Mouse (Mus musculus) left cerebral cortex, postnatal 25 days (tissue): ENCODE data around the gene Hmga1b. TPM values are rescaled to one million over a fixed set of nuclear protein-coding genes. Genes with fewer than 3 reads are reported as not detected.
"Not testable (repeated sequence)": the region's sequence is repeated elsewhere in the genome, so short reads cannot be mapped to it uniquely, and the experiment has no call there.

ENCODE experiments used
- DNase-seq, 2 experiments: peaks; one replicate each; pipeline ENCODE4 v3.0.0; 2022; ENCODE audit warnings: low spot score in 2 of 2, mixed read lengths in 1 of 2
- intact Hi-C: fragments of 180-260 bp; cut with DNase I; formaldehyde crosslinking; loops from one replicate; pipeline ENCODE4 v1.15.1; 2025
- total RNA-seq, 2 experiments: library from RNA; stranded (reverse); gene quantifications; 2 replicates each; pipeline ENCODE4 v1.2.3; 2021

The Hmga1b gene
- total RNA-seq = 10 to 100 TPM; 29.3 to 33.1 TPM

DNA sequence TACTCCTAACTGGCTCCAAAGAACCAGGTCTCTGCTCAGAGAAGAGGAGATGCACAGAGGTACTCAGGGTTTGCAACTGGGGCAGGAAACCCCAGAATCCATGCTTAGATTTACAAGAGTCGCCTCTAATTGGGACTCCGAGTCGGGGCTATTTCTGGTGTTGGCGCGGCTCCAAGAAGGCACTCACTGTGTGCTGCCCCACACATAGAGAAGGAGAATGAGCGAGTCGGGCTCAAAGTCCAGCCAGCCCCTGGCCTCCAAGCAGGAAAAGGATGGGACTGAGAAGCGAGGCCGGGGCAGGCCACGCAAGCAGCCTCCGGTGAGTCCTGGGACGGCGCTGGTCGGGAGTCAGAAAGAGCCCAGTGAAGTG lies at the start of gene Hmga1b:
TSS of gene Hmga1b (plus strand) at position 123 of the 370 bp plus-strand sequence.
- intact Hi-C loops, DNase-seq: not testable (repeated sequence)

GRCm38 (mm10) chr11:120713580-120714518 lies 48.7 kb upstream of the Hmga1b start, which contains the start of the genes Cenpx and Lrrc45:
Gene Cenpx, minus strand, starts transcription at chr11:120713738.
Gene Lrrc45, plus strand, starts transcription at chr11:120713925.
- intact Hi-C loops = loop anchor here (2.0 kb wide), 4 partner anchors 55 to 133 kb away; partner anchors contain the start of genes Arhgdia and Sirt7
- peak; percentile 97 to 100 for DNase-seq

DNA sequence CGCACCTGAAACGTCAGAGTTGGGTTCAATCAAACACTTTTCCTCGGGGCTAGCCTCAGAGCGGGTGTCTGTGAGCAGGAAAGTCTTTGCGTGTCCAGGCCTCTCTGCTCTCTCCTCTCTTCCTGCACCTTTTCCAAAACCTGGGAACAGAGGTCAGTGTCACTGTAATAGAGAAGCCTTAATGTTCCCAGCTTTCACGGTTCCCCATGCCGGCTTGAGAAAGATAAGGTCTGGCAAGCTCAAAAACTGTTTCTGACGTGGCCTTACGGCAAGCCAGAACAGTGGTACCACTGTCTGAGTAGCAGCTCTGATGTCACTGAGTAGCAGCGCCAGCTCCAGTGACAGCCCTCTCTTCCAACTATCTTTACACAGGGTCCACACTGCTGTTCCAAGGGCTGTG lies 48.0 kb upstream of the Hmga1b start:
- intact Hi-C loops = no loop called here
- DNase-seq = no peak

DNA sequence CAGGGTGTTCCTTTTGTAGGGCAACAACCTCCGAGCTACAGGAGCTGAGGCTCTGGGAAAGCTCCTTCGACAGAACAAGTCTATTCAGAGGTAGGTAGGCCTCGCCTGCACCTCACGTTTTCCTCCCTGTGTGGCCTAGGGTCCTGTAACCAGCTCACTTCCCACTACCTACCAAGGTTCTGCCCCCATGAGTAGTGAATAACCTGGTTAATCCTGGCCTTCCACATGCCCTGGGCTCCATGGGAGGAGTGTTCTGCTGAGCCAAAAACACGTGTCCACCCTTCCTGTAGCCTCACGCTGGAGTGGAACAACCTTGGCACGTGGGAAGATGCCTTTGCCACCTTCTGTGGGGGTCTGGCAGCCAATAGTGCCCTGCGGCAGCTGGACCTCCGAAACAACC lies 47.5 kb upstream of the Hmga1b start:
- no peak for DNase-seq
- intact Hi-C loops = no loop called here

GRCm38 (mm10) chr11:120719242-120719641 lies 43.4 kb upstream of the Hmga1b start:
- intact Hi-C loops = no loop called here
- no peak for DNase-seq

DNA sequence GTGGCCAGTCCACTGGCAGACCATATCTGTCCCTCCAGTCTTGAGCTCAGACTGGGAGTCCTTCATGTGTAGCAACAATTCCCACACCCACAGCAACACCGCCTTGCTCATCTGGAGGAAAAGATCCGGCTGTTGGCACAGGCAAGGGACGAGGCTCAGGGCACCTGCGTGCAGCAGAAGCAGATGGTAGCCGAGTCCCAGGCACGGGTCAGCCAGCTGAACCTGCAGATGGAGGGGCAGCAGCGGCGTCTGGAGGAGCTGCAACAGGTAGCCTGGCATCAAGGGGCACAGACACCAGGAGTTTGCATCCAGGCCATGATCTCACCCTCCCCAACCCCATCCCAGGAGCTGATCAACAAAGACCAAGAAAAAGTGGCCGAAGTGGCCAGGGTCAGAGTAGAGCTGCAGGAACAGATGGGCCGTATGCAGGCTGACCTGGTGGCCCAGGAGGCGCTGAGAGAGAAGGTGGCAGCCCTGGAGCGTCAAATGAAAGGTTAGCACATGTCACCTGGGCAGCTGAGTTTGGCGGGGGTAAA lies 42.7 kb upstream of the Hmga1b start:
- intact Hi-C loops = loop anchor here (1.0 to 5.0 kb wide), 2 partner anchors 56 to 322 kb away; no protein-coding TSS in a partner anchor
- DNase-seq = no peak

DNA sequence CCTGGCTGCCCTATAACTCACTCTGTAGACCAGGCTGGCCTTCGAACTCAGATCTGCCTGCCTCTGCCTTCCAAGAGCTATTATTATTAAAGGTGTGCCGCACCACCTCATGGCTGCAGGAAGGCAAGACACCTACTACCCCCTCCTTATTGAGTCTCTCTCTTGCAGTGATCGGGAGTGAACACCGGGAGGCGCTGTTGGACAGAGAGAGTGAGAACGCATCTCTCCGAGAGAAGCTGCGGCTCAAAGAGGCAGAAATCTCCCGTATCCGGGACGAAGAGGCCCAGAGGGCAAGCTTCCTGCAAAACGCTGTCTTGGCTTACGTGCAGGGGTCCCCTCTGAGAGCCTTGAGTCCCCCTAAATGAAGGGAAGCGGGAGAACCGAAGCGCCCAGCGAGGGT lies 42.1 kb upstream of the Hmga1b start:
- peak; percentile 78 to 92 for DNase-seq

GRCm38 (mm10) chr11:120721124-120722066 lies 41.2 kb upstream of the Hmga1b start, which contains the start of gene Rac3:
Gene Rac3, plus strand, starts transcription at chr11:120721470.
- DNase-seq = peak; percentile 62 to 69

More for the DNA sequence above, 42.1 kb upstream of the Hmga1b start:
- intact Hi-C loops = loop anchor here (1.0 to 5.0 kb wide), 2 partner anchors 56 to 322 kb away; no protein-coding TSS in a partner anchor

DNA sequence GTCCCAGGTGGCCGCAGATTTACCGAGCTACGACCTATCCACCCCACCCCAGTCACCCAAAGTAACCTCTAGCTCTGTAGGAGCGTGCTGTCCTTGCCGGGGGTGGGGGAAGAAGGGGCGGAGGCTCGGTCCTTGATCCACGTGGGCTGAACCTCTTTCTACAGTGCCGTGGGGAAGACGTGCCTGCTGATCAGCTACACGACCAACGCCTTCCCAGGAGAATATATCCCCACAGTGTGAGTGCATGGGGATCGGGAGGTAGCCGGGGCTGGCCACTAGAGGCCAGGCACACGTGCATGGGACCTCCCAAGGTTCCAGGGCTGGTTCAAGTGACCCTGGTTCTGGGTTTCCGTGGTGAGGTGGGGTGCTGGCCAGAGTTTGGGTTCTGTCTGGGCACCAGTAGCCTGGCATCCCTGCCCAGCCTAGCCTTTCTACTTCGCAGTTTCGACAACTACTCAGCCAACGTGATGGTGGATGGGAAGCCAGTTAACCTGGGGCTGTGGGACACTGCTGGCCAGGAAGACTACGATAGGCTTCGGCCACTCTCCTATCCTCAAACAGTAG lies 40.4 kb upstream of the Hmga1b start:
- no peak for DNase-seq
- intact Hi-C loops = loop anchor here (5.0 kb wide), 1 partner anchor 320 kb away; no protein-coding TSS in a partner anchor

More at GRCm38 (mm10) chr11:120721124-120722066, 41.2 kb upstream of the Hmga1b start, which contains the start of gene Rac3:
- intact Hi-C loops = loop anchor here (5.0 kb wide), 1 partner anchor 321 kb away; no protein-coding TSS in a partner anchor

GRCm38 (mm10) chr11:120722761-120723382 lies 39.7 kb upstream of the Hmga1b start:
- intact Hi-C loops = loop anchor here (5.0 kb wide), 1 partner anchor 319 kb away; no protein-coding TSS in a partner anchor
- DNase-seq = no peak

GRCm38 (mm10) chr11:120723509-120723908 lies 39.1 kb upstream of the Hmga1b start:
- intact Hi-C loops = loop anchor here (5.0 kb wide), 1 partner anchor 319 kb away; no protein-coding TSS in a partner anchor
- DNase-seq = no peak

GRCm38 (mm10) chr11:120726243-120727168 lies 36.1 kb upstream of the Hmga1b start:
- intact Hi-C loops = no loop called here
- DNase-seq = no peak

DNA sequence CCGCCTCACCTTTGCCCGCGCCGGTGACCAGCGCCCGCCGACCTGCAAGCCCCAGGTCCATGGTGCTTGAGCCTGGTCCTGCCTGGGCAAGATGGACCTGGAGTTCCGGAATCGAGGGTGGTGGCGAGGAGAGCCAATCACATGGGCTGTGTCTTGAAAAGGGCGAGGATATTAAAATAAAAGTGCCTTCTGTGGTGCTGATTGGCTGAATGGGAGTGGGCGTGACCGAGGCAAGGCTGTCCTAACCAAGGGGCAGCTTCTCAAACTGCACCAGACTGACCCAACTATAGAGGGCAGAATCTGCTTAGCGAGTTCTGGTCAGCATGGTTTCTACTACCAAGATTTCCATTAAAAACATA lies 35.4 kb upstream of the Hmga1b start, which contains the start of gene Dcxr:
TSS of gene Dcxr (minus strand) at position 113 of the 359 bp plus-strand sequence.
- intact Hi-C loops = no loop called here

DNA sequence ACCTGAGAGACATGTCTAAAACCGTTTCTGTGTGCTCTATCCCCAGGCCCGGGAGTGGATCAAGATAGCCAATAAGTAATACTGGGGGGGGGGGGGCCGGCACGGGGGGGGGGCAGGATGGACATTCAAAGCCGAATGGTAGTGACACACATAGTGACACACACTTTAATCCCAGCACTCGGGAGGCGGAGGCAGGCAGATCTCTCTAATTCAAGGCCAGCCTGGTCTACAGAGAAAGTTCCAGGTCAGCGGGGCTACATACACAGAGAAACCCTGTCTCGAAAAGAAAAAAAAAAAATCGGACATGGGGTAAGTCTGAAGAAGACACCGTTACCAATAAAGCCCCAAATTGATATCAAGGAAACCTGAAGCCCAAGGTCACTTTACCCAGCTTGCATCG lies 35.0 kb upstream of the Hmga1b start:
- intact Hi-C loops = no loop called here
- no peak for DNase-seq

More for the DNA sequence above, 35.4 kb upstream of the Hmga1b start, which contains the start of gene Dcxr:
- peak; percentile 65 to 81 for DNase-seq

GRCm38 (mm10) chr11:120728530-120729240 lies 33.9 kb upstream of the Hmga1b start:
- DNase-seq = no peak
- intact Hi-C loops = no loop called here

DNA sequence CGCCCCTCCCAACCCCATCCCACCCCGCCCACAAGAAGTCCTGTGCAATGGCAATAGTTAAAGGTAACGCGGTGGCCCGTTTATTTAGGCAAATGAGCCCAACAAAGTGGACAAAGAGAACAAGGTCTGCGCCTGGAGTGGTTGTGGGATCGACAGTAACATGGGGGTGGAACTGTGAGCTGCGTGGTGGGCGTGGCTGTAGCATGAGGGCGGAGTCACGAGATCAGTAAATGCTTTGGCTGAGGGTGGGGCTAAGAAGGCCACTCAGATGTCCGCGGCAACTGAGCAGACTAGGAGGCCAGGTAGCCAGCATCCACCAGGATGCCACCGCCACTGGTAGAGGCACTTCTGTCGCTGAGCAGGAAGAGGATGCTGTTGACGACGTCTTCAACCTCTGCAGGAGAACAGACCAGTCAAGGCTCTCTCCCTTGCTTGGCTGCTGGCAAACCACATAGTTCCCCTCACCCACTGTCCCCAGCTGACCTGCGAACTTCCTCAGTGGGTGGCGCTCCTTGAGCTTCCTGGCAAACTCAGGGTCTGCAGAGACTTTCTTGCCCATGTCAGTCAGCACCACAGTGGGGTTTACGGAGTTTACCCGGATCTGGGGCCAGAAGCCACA lies 33.1 kb upstream of the Hmga1b start:
- intact Hi-C loops = not testable (repeated sequence)
- peak in 1 of 2 experiments; percentile 29 for DNase-seq
